Mouse (Mus musculus) liver, postnatal 0 days (tissue): ENCODE data around the gene Serpinb1a.

ENCODE experiments used
- CTCF ChIP-seq: sonication (generic); IDR thresholded peaks from 2 replicates; pipeline ENCODE4 v1.5.1; 2016; ENCODE audit warnings: antibody characterized with exemption, low read depth
- EP300 ChIP-seq: IDR thresholded peaks from 2 replicates; pipeline ENCODE4 v1.6.1; 2016; ENCODE audit warnings: antibody characterized with exemption, low read depth, mild to moderate bottlenecking

DNA sequence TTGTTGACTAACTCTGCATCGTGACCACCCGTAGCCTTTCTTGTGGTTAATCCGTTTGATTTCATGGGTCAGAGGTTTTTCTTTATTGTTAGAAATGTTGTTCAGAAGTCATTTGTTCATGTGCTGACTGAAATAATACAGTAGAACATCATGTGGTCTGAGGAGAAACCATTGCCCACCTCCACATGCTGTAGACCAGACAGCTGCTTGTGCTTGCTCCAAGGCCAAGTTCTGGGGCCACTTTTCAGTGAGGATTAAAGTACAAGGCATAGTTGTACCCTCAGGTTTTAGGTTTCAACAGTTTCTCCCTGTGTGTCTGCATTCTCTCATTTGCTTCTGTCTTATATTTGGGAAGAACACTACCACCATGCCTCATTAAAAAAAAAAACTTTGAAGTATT, 43.4 kb downstream of the Serpinb1a start:
- TF ChIP-seq CTCF, result no peak
- TF ChIP-seq EP300, result no peak
